Mouse (Mus musculus): ENCODE results near the gene Ccdc57. TPM values are rescaled to one million over a fixed set of nuclear protein-coding genes. Genes with fewer than 3 reads are reported as not detected.

Gene Ccdc57
- polyA plus RNA-seq, 1 experiment: 12.8 TPM

DNA sequence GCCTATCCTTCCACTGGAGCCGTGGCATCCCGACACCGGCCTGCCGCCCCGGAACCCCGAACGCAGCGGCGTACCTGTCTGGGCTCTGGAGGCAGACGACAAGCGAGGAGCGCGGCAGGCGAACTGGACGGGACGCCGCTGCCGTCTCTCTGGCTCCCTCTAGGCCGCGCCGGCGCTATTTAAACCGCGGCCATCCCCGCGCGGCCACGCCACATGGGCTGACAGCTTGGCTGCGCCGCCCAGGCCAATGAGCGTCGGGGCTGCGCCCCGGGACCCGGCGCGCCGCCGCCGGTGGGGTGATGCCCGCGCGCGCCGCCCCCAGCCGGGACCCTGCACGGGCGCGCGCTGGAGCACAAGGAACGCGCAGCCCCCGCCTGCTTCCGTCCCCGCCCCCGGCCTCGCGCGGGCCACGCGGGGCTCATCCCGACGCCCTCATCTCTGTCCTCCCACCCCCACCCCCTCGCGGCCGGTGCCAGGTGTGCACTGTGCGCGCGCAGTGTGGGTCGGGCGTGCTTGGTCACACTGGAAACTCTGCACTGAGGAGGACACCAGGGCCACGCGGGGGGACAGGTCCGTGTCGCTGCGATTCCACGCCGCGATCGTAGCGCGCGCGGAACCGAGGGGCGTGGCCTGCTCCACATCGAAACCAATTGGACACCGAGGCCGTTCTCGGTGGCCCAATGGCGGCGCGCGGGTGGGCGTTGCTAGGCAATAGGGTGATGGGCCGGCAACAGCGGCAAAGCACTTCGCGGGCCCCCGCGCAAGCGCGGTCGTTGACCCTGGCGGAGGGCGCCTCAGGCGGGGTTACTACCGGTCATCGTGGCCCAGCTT lies 108.5 kb downstream of the Ccdc57 start, which contains the start of gene Fasn:
Gene Fasn (minus strand): TSS at position 592 of the 831 bp plus-strand sequence.
- DNase-seq (ENCODE audit: extremely low spot score in 1 of 2, low spot score in 1 of 2): peak; percentile 95 to 98

DNA sequence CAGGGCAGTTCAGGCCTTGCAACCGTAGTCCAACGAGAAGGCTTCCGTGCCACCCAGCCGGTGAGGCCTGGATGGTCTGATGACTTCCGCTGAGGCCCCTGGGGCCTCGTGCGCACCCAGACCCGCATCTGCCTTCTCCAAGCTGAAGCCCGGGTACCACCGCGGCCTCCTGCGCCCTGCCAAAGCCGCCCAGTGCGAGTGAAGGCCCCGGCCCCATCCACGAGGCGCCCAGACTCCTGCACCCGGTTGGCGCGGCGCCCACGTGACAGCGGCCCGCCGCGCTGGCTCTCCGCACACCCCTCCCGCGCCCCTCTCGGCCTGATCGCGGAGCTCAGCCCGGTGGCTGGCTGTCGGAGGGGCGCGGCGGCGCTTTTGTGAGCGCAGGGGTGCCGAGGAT lies 109.1 kb downstream of the Ccdc57 start:
- DNase-seq (ENCODE audit: extremely low spot score in 1 of 2, low spot score in 1 of 2): no peak

DNA sequence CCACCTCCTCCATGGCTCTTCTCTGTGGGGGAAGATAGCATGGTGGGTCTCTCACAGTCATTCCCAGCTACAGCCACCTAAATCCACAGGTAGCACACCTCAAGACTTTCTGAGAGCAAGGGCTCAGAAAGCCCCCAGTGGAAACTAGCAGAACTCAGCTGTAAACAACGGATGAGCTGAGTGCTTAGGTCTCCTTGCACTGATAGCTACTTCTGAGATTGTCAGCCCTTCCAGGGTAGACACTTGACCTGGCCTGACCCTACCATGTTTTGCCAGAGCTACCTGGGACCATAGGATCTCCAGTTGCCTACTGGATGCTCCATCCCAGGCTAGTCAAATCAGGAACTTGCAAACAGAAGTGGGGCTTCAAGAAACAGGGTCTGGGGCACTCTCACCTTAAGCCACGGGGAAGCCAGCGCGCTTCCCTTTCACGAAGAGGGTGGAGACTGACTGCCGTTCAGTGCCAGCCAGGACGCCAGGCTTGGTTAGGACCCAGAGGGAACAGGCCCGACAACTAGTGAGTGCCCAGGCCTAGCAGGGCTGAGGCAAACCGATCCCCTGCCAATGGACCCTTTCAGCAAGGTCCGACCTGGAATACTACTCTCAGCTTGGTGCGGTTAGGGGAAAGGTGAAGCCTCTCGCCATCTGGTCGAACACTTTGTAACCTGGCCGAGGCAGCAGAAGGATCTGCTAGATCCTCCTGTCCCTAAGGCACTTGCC lies 109.7 kb downstream of the Ccdc57 start:
- peak in 1 of 2 experiments; percentile 19 for DNase-seq (ENCODE audit: extremely low spot score in 1 of 2, low spot score in 1 of 2)

DNA sequence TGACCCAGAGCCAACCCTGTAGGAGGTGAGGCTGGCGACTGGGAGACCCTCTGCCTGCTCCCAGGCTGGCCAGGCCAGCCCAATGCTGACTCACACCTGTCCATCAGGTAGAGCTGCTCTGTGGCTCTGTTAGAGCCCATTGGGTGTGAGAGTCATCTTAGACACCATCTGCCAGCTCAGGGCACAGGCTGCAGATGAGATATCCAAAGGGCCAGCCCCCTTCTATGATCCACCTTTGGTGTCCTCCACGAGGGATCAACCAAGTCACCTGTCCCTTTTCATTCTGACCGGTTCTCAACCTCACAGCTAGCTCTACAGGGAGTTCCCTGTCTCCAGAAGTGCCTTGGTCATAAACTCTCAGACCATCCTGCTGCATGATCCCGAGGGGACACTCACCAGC lies 110.4 kb downstream of the Ccdc57 start:
- DNase-seq (ENCODE audit: extremely low spot score in 1 of 2, low spot score in 1 of 2): no peak

DNA sequence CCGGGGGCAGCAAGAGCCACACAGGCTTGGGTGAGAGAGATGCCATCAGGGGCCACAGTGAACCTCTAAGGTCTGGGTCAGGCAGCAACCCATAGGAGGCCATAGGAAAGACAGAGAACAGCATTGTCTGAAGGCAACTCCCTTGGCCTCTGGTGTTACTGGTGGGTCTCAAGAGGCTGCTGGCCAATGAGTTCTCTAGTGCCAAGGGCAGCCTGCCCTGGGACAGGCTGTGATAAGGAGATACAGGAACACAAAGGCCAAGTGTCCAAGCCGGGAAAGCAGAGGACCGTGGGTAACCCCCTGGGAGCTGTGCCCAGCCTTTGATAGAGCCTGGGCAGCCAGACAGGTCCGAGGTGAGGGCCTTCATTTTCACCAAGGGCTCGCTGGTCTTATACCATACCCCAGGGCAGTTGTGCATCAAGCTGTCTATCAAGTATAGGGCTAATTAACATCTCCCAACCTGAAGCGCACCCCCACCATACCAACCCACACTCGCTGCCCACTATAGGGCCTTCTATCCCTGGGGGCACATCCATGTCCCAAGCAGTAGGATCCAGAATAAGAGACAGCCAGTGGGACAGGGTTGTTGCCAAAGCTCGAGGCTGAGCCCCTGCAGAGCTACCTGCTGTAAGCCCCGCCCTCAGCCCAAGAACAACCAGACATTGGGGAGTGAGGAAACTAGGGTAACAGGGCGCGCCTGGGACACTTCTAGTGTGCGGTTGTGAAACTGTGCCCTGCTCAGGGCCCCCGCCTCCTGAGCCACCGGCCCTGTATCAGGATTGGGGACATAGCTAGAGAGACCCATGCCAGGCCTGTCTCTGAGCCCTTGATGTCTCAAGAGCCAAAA lies 111.4 kb downstream of the Ccdc57 start:
- no peak for DNase-seq (ENCODE audit: extremely low spot score in 1 of 2, low spot score in 1 of 2)

DNA sequence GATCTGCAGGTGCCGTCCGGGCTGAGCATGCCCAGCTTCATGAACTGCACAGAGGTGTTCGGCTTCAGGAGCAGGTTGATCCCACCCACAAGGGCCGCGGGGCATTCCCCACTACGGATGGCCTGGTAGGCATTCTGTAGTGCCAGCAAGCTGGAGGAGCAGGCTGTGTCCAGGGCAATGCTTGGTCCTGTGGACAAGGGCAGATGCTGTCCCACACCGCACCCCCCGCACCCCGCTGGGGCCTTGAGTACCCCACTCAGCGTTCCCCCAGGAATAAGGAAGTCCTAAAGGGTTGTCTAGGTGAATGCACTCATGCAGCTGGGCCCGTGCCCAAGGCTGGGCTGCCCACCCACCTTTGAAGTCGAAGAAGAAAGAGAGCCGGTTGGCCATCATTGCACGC lies 112.1 kb downstream of the Ccdc57 start:
- no peak for DNase-seq (ENCODE audit: extremely low spot score in 1 of 2, low spot score in 1 of 2)

DNA sequence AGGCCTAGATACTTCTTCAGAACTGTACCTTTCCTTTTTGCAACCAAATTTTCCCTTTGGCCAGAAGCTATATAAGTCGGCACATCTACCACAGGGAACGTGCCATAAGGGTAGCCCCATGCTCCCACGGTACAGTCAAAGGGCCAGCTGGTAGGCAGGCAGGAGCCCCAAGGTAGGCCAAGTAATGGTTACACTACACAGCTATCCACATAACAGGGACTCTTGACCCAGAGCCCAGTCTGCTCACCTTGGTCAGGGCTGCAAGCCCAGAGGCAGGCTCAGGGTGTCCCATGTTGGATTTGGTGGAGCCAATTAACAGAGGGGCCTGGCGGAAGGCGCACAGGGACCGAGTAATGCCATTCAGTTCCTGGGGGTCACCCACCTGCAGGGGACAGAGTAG lies 113.1 kb downstream of the Ccdc57 start:
- no peak for DNase-seq (ENCODE audit: extremely low spot score in 1 of 2, low spot score in 1 of 2)

DNA sequence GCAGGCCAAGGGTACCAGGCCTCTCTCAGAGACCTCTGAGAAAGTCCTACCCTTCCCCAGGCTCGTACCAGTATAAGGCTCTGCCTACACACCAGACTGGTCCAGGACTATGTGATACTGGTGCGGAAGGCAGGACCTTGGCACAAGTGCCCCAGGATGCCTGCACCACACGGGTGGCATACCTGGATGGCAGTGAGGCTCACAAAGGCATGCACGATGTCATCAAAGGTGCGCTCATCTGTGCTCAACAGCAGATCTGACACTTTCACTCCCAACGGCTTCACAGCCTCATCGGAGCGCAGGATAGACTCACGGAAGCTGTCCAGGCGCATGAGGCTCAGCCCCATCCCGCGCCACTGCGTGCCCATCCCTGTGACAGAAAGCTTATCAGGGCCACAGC lies 114.4 kb downstream of the Ccdc57 start:
- DNase-seq (ENCODE audit: extremely low spot score in 1 of 2, low spot score in 1 of 2): no peak

DNA sequence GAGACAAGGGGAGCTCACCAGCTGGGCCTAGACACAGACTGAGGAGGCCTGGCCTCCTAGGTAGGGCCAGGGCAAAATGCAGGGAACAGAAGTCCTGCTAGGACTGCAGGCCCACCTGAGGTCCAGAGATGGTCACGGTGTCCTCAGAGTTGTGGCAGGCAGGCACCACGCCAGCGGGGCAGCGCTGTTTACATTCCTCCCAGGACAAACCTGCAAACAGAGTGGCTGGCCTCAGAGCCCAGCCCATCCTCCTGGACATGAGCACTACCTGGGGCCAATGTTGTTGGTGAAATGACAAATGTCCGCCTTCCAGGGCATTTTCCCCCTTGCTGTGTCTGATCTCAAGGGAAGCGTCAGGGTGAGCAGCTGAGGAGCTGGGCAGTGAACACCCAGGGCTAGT lies 115.3 kb downstream of the Ccdc57 start:
- DNase-seq (ENCODE audit: extremely low spot score in 1 of 2, low spot score in 1 of 2): no peak

DNA sequence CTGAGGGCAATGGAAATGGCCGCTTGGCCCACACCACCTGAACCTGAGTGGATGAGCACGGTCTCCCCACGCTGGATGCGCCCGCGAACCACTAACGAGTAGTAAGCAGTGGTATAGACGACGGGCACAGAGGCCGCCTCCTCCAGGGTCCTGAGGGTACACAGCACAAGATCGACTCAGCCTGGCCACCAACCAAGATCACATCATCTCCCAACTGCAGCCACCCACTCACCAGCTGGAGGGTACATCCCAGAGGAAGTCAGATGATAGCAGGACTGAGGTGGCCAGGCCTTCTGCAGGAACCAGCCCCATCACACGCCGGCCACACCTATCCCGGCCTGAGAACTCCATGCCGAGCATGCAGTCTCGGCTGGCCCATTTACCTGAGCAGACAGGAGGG lies 120.6 kb downstream of the Ccdc57 start:
- DNase-seq (ENCODE audit: extremely low spot score in 1 of 2, low spot score in 1 of 2): peak in 1 of 2 experiments; percentile 48

DNA sequence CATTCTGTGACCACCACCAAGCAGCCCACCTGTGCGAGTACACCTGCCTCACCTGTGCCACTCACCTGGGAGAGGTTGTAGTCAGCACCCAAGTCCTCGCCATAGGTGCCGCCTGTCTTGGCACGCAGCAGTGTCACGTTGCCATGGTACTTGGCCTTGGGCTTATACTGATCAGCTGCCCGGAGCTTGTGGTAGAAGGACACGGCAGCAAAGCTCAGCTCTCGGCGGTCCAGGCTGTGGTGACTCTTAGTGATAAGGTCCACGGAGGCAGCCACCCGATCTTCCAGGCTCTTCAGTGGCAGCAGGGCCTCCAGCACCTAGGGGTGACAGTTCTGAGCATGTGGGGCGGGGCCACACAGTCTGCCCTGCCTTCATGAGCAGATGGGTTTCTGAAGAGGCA lies 124.7 kb downstream of the Ccdc57 start:
- no peak for DNase-seq (ENCODE audit: extremely low spot score in 1 of 2, low spot score in 1 of 2)

DNA sequence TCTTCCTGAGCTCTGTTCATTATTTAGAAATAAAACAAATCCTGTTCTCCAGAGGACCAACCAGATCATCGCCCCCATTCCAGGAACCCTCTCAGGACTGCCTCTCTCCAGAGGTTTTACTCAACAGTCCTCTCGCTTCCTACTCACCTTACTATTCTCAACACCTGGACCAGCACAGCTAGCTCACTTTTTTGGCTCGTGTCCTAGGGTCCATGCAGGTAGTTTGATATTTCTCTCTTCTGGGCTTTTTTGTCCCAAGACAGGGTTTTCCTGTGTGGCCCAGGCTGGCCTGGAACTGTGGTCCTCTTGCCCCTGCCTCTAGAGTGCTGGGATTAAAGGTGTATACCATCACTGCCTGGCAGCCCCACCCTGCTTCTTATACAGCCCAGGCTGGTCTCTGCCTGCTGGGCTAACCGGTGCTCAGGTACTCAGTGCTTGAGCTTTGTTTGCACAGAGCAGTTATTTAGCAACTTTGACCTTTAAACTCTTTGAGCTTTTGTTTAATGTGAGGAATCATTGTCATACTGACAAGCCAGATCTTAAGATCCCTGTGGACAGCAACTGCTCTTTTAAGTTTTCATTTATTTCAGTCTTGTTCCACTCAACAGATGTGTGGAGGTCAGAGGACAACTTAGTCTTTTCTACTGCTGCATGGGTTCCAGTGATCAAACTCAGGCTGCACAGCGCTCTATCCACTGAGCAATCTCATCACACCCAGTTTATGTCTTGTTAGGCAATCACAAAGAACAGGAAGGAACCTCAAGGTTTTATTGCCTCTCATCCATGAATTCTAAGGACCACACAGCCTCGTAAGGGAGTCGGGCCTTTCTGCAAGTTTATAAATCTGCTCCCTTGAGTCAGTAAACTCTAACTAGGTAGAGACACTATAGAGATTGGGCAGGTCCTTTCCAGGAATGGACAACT lies 127.0 kb downstream of the Ccdc57 start:
- no peak for DNase-seq (ENCODE audit: extremely low spot score in 1 of 2, low spot score in 1 of 2)

DNA sequence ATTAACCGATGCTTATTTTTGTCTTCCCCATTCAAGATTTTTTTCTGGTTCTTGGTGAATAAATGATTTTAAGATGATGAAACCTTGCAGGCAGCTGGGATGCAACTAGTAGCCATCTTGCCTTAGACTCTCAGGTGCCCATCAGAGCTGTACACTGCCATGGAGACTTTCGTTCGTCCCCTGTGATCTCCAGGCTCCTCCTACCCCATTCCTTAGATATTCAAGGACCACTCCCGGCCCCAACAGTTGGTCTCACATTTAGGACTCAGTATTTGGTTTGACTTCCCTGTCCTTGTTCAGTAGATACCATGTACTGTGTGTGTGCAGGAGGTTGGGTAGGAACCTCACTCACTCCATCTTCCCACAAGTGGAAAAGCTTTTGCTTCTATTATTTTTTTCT lies 127.9 kb downstream of the Ccdc57 start:
- DNase-seq (ENCODE audit: extremely low spot score in 1 of 2, low spot score in 1 of 2): no peak

DNA sequence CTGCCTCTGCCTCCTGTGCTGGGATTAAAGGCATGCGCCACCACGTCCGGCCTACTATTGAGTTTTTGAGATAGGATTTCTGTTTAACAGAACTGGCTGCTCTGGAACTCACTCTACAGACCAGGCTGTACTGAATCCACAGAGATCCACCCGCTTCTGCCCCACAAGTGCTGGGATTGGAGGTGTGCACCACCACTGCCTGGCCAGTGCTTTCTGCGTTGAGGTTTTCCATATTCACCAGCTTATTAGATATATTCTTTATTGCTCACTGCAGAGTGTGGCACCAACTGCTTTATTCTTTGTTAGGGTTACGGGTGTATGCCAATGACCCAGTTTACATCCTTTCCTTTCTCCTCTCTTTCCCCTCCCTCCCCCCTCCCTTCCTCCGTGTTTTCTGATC lies 128.4 kb downstream of the Ccdc57 start:
- no peak for DNase-seq (ENCODE audit: extremely low spot score in 1 of 2, low spot score in 1 of 2)

DNA sequence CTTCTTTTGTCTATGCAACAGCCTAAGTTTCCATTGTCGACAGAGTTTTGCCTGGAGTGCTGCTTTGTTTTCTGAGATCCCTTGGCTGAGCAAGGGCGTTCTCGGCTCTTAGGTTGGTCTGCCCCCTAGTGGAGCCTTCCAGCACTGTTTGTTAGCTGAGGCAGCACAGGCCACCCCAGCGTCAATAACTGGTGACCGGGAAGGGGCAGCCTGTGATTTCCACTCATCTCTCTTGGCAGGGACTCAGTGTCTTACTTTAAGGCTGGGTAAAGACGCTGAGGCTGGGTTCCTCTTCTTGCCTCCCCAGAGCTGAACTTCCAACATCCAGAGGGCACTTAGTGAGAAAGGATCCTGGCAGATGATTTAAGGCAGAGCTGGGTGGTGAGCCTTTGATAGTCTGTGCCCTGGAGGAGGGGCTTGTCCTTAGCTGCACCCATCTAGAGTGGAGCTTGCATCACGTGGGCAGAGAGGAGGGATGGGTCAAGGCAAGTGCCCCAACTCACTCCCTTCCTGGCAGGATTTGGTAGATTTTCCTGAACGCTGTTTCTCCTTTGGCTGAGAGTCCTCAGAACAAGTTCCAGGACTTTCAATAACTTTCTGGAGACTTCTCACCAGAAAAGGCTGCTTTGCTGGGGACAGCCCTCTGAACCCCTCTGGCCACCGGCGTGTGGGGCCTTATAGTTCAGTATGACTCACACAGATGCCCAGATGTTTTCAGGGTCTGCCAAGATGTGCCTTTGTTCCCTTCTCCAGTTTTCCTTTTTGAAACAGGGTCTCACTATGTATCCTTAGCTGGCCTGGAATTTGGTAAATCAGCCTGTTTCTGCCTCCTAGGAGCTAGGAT lies 132.4 kb downstream of the Ccdc57 start:
- peak; percentile 56 to 90 for DNase-seq (ENCODE audit: extremely low spot score in 1 of 2, low spot score in 1 of 2)

DNA sequence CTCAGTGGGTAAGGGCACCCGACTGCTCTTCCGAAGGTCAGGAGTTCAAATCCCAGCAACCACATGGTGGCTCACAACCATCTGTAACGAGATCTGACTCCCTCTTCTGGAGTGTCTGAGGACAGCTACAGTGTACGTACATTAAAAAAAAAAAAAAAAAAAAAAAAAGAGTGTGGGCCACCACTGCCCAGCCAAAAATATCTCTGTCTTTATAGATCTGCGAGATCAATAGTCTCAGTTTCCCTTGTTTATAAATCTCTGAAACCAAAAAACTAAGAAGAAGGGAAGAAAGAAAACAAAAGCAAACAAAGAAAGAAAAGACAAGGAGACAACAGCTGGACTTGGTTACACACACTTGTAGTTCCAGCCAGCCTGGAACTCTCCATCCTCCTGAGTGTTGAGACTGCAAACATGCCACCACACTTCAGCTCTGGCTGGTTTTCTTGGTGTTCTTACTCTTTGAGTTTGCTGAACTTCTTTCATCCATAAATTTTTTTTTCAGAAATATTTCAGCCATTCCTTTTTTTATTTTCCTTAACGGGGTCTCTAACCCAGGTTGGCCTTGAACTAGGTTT lies 133.3 kb downstream of the Ccdc57 start:
- DNase-seq (ENCODE audit: extremely low spot score in 1 of 2, low spot score in 1 of 2): no peak

DNA sequence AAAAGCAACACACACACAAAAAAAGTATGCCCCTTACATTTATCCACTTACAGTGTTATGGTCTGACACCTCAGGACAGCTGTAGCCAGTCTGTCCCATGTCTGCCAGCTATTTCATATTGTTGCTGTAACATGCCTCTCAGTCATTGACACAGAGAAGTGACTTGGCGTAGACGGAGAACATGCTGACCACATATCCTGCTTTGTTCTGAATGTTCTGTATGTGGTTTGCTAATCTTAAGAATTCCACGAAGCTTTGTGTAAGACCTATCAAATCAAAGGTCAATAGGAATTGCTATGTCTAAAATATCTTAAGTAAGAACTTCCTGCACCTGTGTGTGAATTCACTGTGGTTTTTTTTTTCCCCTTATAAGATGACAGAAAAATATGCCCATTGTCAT lies 134.4 kb downstream of the Ccdc57 start:
- no peak for DNase-seq (ENCODE audit: extremely low spot score in 1 of 2, low spot score in 1 of 2)

DNA sequence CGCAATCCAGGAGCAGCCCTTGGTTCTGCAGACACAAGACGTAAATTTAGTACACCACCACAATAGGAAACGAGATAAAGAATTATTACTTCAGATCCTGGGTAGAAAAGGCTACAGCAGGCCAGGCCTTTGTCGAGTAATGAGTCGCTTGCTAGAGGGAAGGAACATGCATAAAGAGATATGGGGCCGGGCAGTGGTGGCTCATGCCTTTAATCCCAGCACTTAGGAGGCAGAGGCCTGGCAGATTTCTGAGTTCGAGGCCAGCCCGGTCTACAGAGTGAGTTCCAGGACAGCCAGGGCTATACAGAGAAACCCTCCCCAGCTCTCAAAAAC lies 136.1 kb downstream of the Ccdc57 start:
- DNase-seq (ENCODE audit: extremely low spot score in 1 of 2, low spot score in 1 of 2): no peak

All from frontal cortex, adult 2 months (tissue).